Mouse (Mus musculus): ENCODE results near the gene Rapgef4. TPM values are rescaled to one million over a fixed set of nuclear protein-coding genes. Genes with fewer than 3 reads are reported as not detected.

Gene Rapgef4
- polyA plus RNA-seq, 1 experiment from 2014 or later = 28.4 TPM

DNA sequence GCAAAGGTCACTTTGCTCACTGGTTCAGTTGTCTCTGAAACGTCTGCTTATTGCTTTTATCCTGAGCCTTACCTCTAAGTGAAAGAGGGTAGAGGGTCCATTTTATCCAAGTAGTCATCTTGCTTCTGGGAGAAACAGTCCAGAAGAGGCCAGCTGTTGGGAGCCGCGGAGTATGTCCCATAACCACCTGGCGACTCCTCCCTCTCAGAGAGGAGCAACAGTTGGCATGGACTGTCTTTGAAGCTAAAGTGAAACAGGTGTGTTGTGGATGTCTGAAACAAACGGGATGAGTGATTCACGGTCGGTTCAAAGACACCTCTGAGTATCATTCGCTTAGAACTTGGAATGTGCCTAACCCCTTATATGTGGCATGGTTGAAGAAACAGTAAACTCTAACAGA lies 258.4 kb downstream of the Rapgef4 start:
- Histone ChIP-seq H3K9ac (no peak overlapping the region), H3K4me3 (replicated peaks; ENCODE audit: low read length) (no peak overlapping the region), H3K4me1 (replicated peaks; ENCODE audit: control insufficient read depth, insufficient read depth, low read length) (no peaks in the 10 kb centered on the region; the same call in 1 of the 2 replicates), H3K27me3 (ENCODE audit: control insufficient read depth, insufficient read depth, low read length) (no peaks in the 10 kb centered on the region; the same call in 1 of the 2 replicates), H3K27ac (no peak overlapping the region), H3K4me2 (replicated peaks) (no peak overlapping the region), H3K36me3 (replicated peaks; ENCODE audit: control insufficient read depth, insufficient read depth) (no peaks in the 10 kb centered on the region), H3K9me3 (ENCODE audit: control insufficient read depth, low read length) (no peaks in the 10 kb centered on the region)
- ATAC-seq (ENCODE audit: low FRiP score) (no peak), DNase-seq (ENCODE audit: low spot score) (no peak)
- 92% methylated on average over 8 of the region's 8 CpGs for WGBS

DNA sequence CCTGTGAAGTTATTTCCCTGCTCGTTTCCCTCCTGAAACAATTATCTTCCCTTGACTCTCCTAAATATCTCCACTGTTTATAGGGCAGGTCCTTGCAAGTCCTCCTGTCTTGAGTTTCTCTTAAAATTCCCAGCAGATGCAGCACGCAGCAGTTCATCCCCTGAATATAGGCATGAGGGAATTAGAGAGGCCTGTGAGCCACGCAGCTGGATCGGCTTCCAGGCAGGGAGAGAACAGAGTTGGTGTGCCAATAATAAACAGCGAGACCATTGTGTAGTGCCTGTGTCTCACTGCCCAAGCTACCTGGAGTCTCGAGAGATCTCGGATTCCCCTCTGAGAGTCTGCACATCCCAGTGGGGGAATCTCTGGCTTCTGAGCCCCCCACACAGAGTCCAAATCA lies 259.0 kb downstream of the Rapgef4 start:
- Histone ChIP-seq H3K9me3 (ENCODE audit: control insufficient read depth, low read length) (no peaks in the 10 kb centered on the region), H3K4me3 (replicated peaks; ENCODE audit: low read length) (no peak overlapping the region), H3K27me3 (ENCODE audit: control insufficient read depth, insufficient read depth, low read length) (no peaks in the 10 kb centered on the region; the same call in 1 of the 2 replicates), H3K9ac (no peak overlapping the region), H3K4me1 (replicated peaks; ENCODE audit: control insufficient read depth, insufficient read depth, low read length) (no peaks in the 10 kb centered on the region; the same call in 1 of the 2 replicates), H3K36me3 (replicated peaks; ENCODE audit: control insufficient read depth, insufficient read depth) (no peaks in the 10 kb centered on the region), H3K27ac (no peak overlapping the region), H3K4me2 (replicated peaks) (no peak overlapping the region)
- no peak for DNase-seq (ENCODE audit: low spot score)
- WGBS = 69% methylated on average over 7 of the region's 7 CpGs
- ATAC-seq (ENCODE audit: low FRiP score) = no peak

DNA sequence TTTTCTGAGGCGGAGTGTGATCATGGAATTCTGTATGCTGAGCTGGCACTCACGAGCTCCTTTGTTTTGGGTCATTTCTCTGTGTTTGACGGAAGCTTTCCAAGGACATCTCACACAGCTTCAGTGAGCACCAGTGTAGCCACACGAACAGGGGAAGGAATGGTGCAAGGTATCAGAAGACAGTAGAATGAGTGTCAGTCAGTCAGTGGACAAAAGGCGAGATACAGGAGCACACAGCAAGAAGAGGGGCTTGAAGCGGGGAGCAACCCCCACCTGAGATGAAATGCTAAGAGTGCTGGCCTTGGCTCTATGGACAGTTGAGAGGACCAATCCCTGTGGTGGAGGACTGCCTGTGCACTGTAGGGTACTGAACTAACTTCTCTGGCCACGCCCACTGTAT lies 259.7 kb downstream of the Rapgef4 start:
- Histone ChIP-seq H3K4me1 (replicated peaks; ENCODE audit: control insufficient read depth, insufficient read depth, low read length) (no peaks in the 10 kb centered on the region; the same call in 1 of the 2 replicates), H3K4me2 (replicated peaks) (no peak overlapping the region), H3K27ac (no peak overlapping the region), H3K36me3 (replicated peaks; ENCODE audit: control insufficient read depth, insufficient read depth) (no peaks in the 10 kb centered on the region), H3K4me3 (replicated peaks; ENCODE audit: low read length) (no peak overlapping the region), H3K27me3 (ENCODE audit: control insufficient read depth, insufficient read depth, low read length) (no peaks in the 10 kb centered on the region; the same call in 1 of the 2 replicates), H3K9me3 (ENCODE audit: control insufficient read depth, low read length) (no peaks in the 10 kb centered on the region), H3K9ac (no peak overlapping the region)
- DNase-seq (ENCODE audit: low spot score) = no peak
- no peak for ATAC-seq (ENCODE audit: low FRiP score)
- WGBS = 76% methylated on average over 7 of the region's 7 CpGs

DNA sequence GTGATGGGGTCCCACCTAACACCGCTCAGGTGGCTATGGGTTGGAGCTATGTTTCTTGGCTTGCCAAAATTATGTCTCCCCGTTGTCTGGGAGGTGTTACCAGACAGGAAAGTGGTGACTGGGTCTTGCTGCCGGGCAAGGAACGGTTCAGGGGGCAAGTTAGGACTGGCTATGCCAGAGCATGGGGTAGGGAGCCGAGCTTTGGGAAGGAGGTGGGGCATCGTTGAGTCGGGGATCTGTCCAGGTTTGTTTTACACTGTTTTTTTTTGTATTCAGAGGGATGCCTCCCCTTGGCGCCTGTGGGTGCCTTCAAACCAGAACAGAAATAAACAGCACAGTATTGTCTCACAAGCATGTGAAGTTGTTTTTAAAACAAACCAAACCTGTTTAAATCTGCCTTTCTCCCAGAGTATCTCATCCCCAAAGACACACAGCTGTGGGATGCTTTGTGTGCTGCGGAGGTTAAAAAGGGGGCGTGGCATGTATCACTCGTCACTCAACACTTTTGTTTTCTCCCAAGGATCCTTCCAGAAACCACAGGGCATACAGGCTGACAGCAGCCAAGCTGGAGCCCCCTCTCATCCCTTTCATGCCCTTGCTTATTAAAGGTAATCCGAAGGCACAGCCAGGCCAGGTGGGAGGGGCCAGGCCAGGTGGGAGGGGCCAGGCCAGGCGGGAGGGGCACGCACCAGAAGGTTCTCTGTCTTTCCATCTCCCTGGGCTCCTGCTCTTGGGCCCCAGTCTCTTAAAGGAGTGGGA lies 260.9 kb downstream of the Rapgef4 start:
- no peak overlapping the region for H3K9ac ChIP-seq
- H3K4me1 ChIP-seq (replicated peaks; ENCODE audit: control insufficient read depth, insufficient read depth, low read length) = no peaks in the 10 kb centered on the region; the same call in 1 of the 2 replicates
- H3K9me3 ChIP-seq (ENCODE audit: control insufficient read depth, low read length) = no peaks in the 10 kb centered on the region
- H3K27me3 ChIP-seq (ENCODE audit: control insufficient read depth, insufficient read depth, low read length) = no peaks in the 10 kb centered on the region
- H3K27ac ChIP-seq = no peak overlapping the region
- H3K36me3 ChIP-seq (replicated peaks; ENCODE audit: control insufficient read depth, insufficient read depth) = no peaks in the 10 kb centered on the region
- no peak for ATAC-seq (ENCODE audit: low FRiP score)
- H3K4me2 ChIP-seq (replicated peaks) = no peak overlapping the region
- WGBS = 47% methylated on average over 14 of the region's 14 CpGs
- no peak overlapping the region for H3K4me3 ChIP-seq (replicated peaks; ENCODE audit: low read length)
- DNase-seq (ENCODE audit: low spot score) = no peak

DNA sequence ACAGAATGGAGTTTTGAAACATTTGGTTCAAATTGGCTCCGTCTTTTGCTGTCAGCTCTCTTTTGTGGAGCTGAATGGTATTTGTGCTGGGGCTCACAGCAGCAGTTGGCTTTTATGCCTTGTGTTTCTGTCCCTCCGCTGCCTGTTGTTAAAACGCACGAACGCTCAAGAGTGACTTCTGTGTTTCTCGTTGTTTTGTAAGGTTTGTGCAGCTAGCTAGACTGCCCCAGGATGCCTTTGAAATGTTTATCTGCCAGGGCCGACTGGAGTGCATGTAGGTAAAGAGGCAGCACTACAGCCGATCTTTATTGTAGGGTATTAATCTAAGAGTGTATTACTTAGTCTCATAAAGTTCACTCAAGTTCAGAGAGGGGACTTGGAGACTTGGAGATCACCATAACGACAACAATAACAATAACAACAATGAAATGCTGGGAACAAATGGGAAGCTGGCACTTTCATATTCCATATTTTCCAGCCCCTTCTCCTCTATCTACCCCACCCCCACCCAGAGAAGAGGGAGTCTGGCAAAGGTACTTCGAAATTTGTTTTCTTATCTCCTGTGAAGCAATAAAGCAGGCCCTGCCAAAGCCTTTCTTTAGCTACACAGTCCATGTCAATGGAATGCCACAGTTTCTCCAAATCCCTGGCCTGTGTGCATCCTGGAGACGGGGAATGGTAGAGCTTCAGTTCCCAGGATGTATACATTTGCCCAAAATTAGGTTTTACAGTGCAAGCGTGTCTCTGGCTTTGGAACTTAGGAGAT lies 262.1 kb downstream of the Rapgef4 start:
- no peak for ATAC-seq (ENCODE audit: low FRiP score)
- whole genome bisulfite sequencing = 29% methylated on average over 12 of the region's 12 CpGs

DNA sequence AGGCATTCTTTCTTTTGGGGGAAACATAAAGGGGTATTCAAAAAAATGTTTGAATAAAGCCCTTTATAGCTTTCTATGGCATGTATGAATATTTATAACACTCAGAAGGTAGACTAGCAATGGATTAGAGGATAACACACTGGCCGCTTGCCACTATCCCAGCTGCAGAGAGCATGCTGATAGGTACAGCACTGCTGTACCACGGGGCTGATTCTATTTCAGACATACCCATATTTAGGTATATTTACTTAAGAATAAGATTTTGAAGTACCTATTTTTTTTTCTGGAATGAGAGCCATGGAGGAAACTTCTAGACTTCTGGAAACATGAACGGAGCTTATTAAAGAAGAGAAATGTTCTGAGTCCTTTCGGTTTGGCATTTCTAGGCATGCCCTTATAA lies 264.6 kb downstream of the Rapgef4 start:
- no peak for DNase-seq (ENCODE audit: low spot score)
- H3K4me3 ChIP-seq (replicated peaks; ENCODE audit: low read length) = no peak overlapping the region
- H3K4me2 ChIP-seq (replicated peaks) = no peak overlapping the region
- H3K9ac ChIP-seq = no peak overlapping the region
- H3K27me3 ChIP-seq (ENCODE audit: control insufficient read depth, insufficient read depth, low read length) = no peaks in the 10 kb centered on the region
- no peak overlapping the region for H3K27ac ChIP-seq
- H3K9me3 ChIP-seq (ENCODE audit: control insufficient read depth, low read length) = no peaks in the 10 kb centered on the region
- no peaks in the 10 kb centered on the region for H3K36me3 ChIP-seq (replicated peaks; ENCODE audit: control insufficient read depth, insufficient read depth)
- WGBS = 83% methylated on average over 4 of the region's 4 CpGs
- no peak for ATAC-seq (ENCODE audit: low FRiP score)
- H3K4me1 ChIP-seq (replicated peaks; ENCODE audit: control insufficient read depth, insufficient read depth, low read length) = no peaks in the 10 kb centered on the region

More for the DNA sequence above, 262.1 kb downstream of the Rapgef4 start:
- Histone ChIP-seq H3K9ac (no peak overlapping the region), H3K27me3 (ENCODE audit: control insufficient read depth, insufficient read depth, low read length) (no peaks in the 10 kb centered on the region), H3K36me3 (replicated peaks; ENCODE audit: control insufficient read depth, insufficient read depth) (no peaks in the 10 kb centered on the region), H3K4me2 (replicated peaks) (no peak overlapping the region), H3K27ac (no peak overlapping the region), H3K9me3 (ENCODE audit: control insufficient read depth, low read length) (no peaks in the 10 kb centered on the region), H3K4me3 (replicated peaks; ENCODE audit: low read length) (no peak overlapping the region), H3K4me1 (replicated peaks; ENCODE audit: control insufficient read depth, insufficient read depth, low read length) (no peaks in the 10 kb centered on the region; the same call in 1 of the 2 replicates)
- no peak for DNase-seq (ENCODE audit: low spot score)

DNA sequence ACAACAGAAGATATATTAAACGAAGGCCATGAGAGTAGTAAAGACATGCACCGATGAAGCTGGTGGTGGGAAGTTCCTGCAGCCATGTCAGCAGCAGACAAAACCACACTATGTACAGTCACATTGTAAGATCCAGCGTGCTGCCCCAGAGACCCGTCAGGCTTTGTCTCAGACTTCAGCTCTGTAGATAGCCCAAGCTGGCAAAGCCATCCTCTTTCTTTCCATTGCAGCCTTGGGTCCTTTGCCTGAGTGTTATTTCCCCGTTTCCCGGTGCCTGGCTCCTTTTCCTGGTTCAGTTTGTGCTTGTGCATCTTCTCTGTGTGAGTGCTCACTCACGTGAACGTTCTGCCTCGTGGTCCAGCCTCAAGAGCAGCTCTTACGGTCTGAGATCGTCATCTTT lies 265.3 kb downstream of the Rapgef4 start:
- Histone ChIP-seq H3K27me3 (ENCODE audit: control insufficient read depth, insufficient read depth, low read length) (no peaks in the 10 kb centered on the region), H3K27ac (no peak overlapping the region), H3K9ac (no peak overlapping the region), H3K4me1 (replicated peaks; ENCODE audit: control insufficient read depth, insufficient read depth, low read length) (no peaks in the 10 kb centered on the region), H3K36me3 (replicated peaks; ENCODE audit: control insufficient read depth, insufficient read depth) (no peaks in the 10 kb centered on the region), H3K4me3 (replicated peaks; ENCODE audit: low read length) (no peak overlapping the region), H3K4me2 (replicated peaks) (no peak overlapping the region), H3K9me3 (ENCODE audit: control insufficient read depth, low read length) (no peaks in the 10 kb centered on the region)
- WGBS = 91% methylated on average over 11 of the region's 11 CpGs
- DNase-seq (ENCODE audit: low spot score) (no peak), ATAC-seq (ENCODE audit: low FRiP score) (no peak)

DNA sequence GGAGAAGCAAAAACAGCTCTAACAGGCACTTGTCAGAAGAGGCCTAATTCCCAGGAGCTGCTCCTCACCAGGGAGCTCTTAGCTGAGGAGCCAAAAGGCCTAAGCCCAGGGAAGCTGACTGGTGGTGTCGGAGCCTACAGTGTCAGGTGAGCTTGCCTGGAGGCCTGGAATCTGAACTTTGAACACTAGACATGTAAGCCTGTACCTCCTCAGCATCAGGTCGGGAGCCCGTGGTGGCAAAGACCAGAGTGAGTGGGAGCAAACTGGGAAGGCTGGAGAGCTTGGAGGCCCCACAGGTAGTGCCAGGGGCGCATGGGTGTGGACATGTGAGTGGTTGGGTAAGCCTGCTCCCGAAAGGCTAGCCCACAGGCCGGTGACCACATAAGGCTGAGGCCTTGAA lies 266.8 kb downstream of the Rapgef4 start:
- Histone ChIP-seq H3K4me3 (replicated peaks; ENCODE audit: low read length) (no peak overlapping the region), H3K9ac (no peak overlapping the region), H3K4me1 (replicated peaks; ENCODE audit: control insufficient read depth, insufficient read depth, low read length) (no peaks in the 10 kb centered on the region), H3K27me3 (ENCODE audit: control insufficient read depth, insufficient read depth, low read length) (no peaks in the 10 kb centered on the region), H3K27ac (no peak overlapping the region), H3K4me2 (replicated peaks) (no peak overlapping the region), H3K9me3 (ENCODE audit: control insufficient read depth, low read length) (no peaks in the 10 kb centered on the region), H3K36me3 (replicated peaks; ENCODE audit: control insufficient read depth, insufficient read depth) (no peaks in the 10 kb centered on the region)
- ATAC-seq (ENCODE audit: low FRiP score) (no peak), DNase-seq (ENCODE audit: low spot score) (no peak)
- WGBS = 95% methylated on average over 6 of the region's 6 CpGs

Measured in hindbrain, embryonic 14.5 days (tissue).